Mouse (Mus musculus): ENCODE measurements around the gene Hephl1. TPM values are rescaled to one million over a fixed set of nuclear protein-coding genes. Genes with fewer than 3 reads are reported as not detected.

Hephl1 gene
- total and polyA plus RNA-seq, 3 experiments: not detected

- Histone ChIP-seq H3K27me3 (replicated peaks) (no peaks in the 10 kb centered on the region), H3K9ac (ENCODE audit: insufficient read depth, low read depth) (0 out of 2 replicates have a peak overlapping the region, but pooled peaks have one; percentile 63), H3K4me1 (ENCODE audit: control insufficient read depth in 1 of 2, insufficient read depth in 2 of 2) (peaks cover 9 to 39% of the 10 kb centered on the region in 2 experiments), H3K4me3 (replicated peaks in 1 of 3; ENCODE audit: low read depth in 2 of 3, low read length in 2 of 3, poor library complexity in 1 of 3) (peak overlapping the region; percentile 53 to 86 (median 82)), H3K4me2 (ENCODE audit: insufficient read depth, low read depth, poor library complexity, severe bottlenecking) (peak overlapping the region; percentile 62), H3K27ac (ENCODE audit: insufficient read depth, low read depth) (no peak overlapping the region), H3K9me3 (replicated peaks; ENCODE audit: low read length) (no peaks in the 10 kb centered on the region), H3K36me3 (replicated peaks in 1 of 2; ENCODE audit: control insufficient read depth in 1 of 2, insufficient read depth in 1 of 2, low read length in 1 of 2) (peaks cover 0 to 20% of the 10 kb centered on the region in 2 experiments), H3K79me2 (replicated peaks; ENCODE audit: control insufficient read depth, extremely low read depth, insufficient read depth, poor library complexity, severe bottlenecking) (no peaks in the 10 kb centered on the region)
- DNase-seq (ENCODE audit: extremely low read depth): no peak
- TF ChIP-seq SIN3A (IDR thresholded peaks at IDR 0.05; ENCODE audit: low read length): no peak
- TF ChIP-seq RCOR1 (conservative IDR thresholded peaks at IDR 0.05; ENCODE audit: low read depth, low read length): no peak
- TF ChIP-seq NRF1 (IDR thresholded peaks at IDR 0.05; ENCODE audit: low read depth, low read length): no peak
- TF ChIP-seq UBTF (IDR thresholded peaks at IDR 0.05; ENCODE audit: low read depth, low read length): no peak
- no peak for TF ChIP-seq EP300 (IDR thresholded peaks at IDR 0.05; ENCODE audit: low read length)
- TF ChIP-seq ZNF384 (IDR thresholded peaks at IDR 0.05; ENCODE audit: low read depth, low read length): no peak
- no peak for TF ChIP-seq POLR2A (IDR thresholded peaks at IDR 0.05; ENCODE audit: low read depth, low read length)
- TF ChIP-seq MAX (IDR thresholded peaks at IDR 0.05; ENCODE audit: low read length): no peak
- no peak for TF ChIP-seq KAT2A (IDR thresholded peaks at IDR 0.05; ENCODE audit: insufficient replicate concordance, low read length)
- TF ChIP-seq CHD1 (IDR thresholded peaks at IDR 0.05; ENCODE audit: low read depth, low read length): no peak
- TF ChIP-seq MAFK (IDR thresholded peaks at IDR 0.05; ENCODE audit: insufficient replicate concordance, low read length): no peak
- TF ChIP-seq USF2 (conservative IDR thresholded peaks at IDR 0.05; ENCODE audit: low read depth, low read length): no peak
- TF ChIP-seq MXI1 (IDR thresholded peaks at IDR 0.05; ENCODE audit: low read depth, low read length): no peak
- in situ Hi-C loops (cut with MboI; ENCODE audit: low pct_ligation_motif_present, low pct_unique_long_range_greater_than_20kb, low sequenced_read_pairs) (no loop called here), dilution Hi-C loops (cut with MboI; ENCODE audit: extremely low pct_ligation_motif_present, extremely low pct_unique_long_range_greater_than_20kb, low sequenced_read_pairs) (no loop called here)
These were observed 66.2 kb downstream of the Hephl1 start for GRCm38 (mm10) chr9:15045740-15046139.

GRCm38 (mm10) chr9:15045084-15045669, 66.7 kb downstream of the Hephl1 start, which contains the start of gene Panx1:
TSS of gene Panx1 (minus strand) at chr9:15045478.
- dilution Hi-C loops (cut with MboI; ENCODE audit: extremely low pct_ligation_motif_present, extremely low pct_unique_long_range_greater_than_20kb, low sequenced_read_pairs) (no loop called here), in situ Hi-C loops (cut with MboI; ENCODE audit: low pct_ligation_motif_present, low pct_unique_long_range_greater_than_20kb, low sequenced_read_pairs) (no loop called here)
- Histone ChIP-seq H3K36me3 (replicated peaks in 1 of 2; ENCODE audit: control insufficient read depth in 1 of 2, insufficient read depth in 1 of 2, low read length in 1 of 2) (peaks cover 0 to 22% of the 10 kb centered on the region in 2 experiments), H3K9me3 (replicated peaks; ENCODE audit: low read length) (no peaks in the 10 kb centered on the region), H3K4me3 (replicated peaks in 1 of 3; ENCODE audit: low read depth in 2 of 3, low read length in 2 of 3, poor library complexity in 1 of 3) (peak within 1 kb of the TSS; percentile 53 to 86 (median 82)), H3K79me2 (replicated peaks; ENCODE audit: control insufficient read depth, extremely low read depth, insufficient read depth, poor library complexity, severe bottlenecking) (no peaks in the 10 kb centered on the region), H3K4me1 (ENCODE audit: control insufficient read depth in 1 of 2, insufficient read depth in 2 of 2) (peaks cover 9 to 45% of the 10 kb centered on the region in 2 experiments), H3K4me2 (ENCODE audit: insufficient read depth, low read depth, poor library complexity, severe bottlenecking) (peak within 1 kb of the TSS; percentile 62), H3K27ac (ENCODE audit: insufficient read depth, low read depth) (no peak within 1 kb of the TSS; the same call in 1 of the 2 replicates), H3K9ac (ENCODE audit: insufficient read depth, low read depth) (peak within 1 kb of the TSS; percentile 63), H3K27me3 (replicated peaks) (no peaks in the 10 kb centered on the region)
- no peak for TF ChIP-seq CTCF (conservative IDR thresholded peaks at IDR 0.05 in 1 of 2, IDR thresholded peaks at IDR 0.05 in 1 of 2; ENCODE audit: low read depth in 2 of 2, low read length in 2 of 2)
- peak; percentile 69 for TF ChIP-seq MXI1 (IDR thresholded peaks at IDR 0.05; ENCODE audit: low read depth, low read length)
- peak; percentile 88 for TF ChIP-seq UBTF (IDR thresholded peaks at IDR 0.05; ENCODE audit: low read depth, low read length)
- TF ChIP-seq PAX5 (IDR thresholded peaks at IDR 0.05; ENCODE audit: low read length): no peak
- peak; percentile 84; the same call in 1 of the 2 replicates for TF ChIP-seq MAX (IDR thresholded peaks at IDR 0.05; ENCODE audit: low read length)
- TF ChIP-seq NELFE (IDR thresholded peaks at IDR 0.05; ENCODE audit: low read depth, low read length): peak; percentile 76
- peak; percentile 79 for TF ChIP-seq POLR2A (IDR thresholded peaks at IDR 0.05; ENCODE audit: low read depth, low read length)
- TF ChIP-seq ELF1 (IDR thresholded peaks at IDR 0.05; ENCODE audit: low read depth, low read length): peak; percentile 89
- TF ChIP-seq TCF12 (IDR thresholded peaks at IDR 0.05; ENCODE audit: low read depth, low read length): peak; percentile 40; the same call in 1 of the 2 replicates
- no peak for TF ChIP-seq JUND (conservative IDR thresholded peaks at IDR 0.05; ENCODE audit: low read depth, low read length)
- TF ChIP-seq MAZ (IDR thresholded peaks at IDR 0.05; ENCODE audit: low read depth, low read length): no peak
- peak; percentile 24; the same call in 1 of the 2 replicates for TF ChIP-seq ZMIZ1 (IDR thresholded peaks at IDR 0.05; ENCODE audit: low read depth, low read length)
- TF ChIP-seq HCFC1 (IDR thresholded peaks at IDR 0.05; ENCODE audit: low read depth, low read length): peak; percentile 44; the same call in 1 of the 2 replicates
- TF ChIP-seq BHLHE40 (IDR thresholded peaks at IDR 0.05; ENCODE audit: low read depth, low read length): peak; percentile 69
- TF ChIP-seq ETS1 (conservative IDR thresholded peaks at IDR 0.05; ENCODE audit: low read depth, low read length): peak; percentile 60; the same call in 1 of the 2 replicates
- TF ChIP-seq NRF1 (IDR thresholded peaks at IDR 0.05; ENCODE audit: low read depth, low read length): peak; percentile 40; the same call in 1 of the 2 replicates
- TF ChIP-seq IRF4 (IDR thresholded peaks at IDR 0.05; ENCODE audit: low read depth, low read length): peak; percentile 39; the same call in 1 of the 2 replicates
- peak; percentile 76 for TF ChIP-seq SIN3A (IDR thresholded peaks at IDR 0.05; ENCODE audit: low read length)
- peak; percentile 74 for DNase-seq (ENCODE audit: extremely low read depth)
